Mouse (Mus musculus) midbrain, embryonic 16.5 days (tissue): ENCODE results near the gene Ssr2. TPM values are rescaled to one million over a fixed set of nuclear protein-coding genes. Genes with fewer than 3 reads are reported as not detected.

Experiments
- ATAC-seq: fragments of 200-750 bp; cut with Nextera tagmentation; 2 replicates; pipeline ENCODE4 v1.8.0; 2017; ENCODE audit warnings: moderate TSS enrichment
- H3K27ac ChIP-seq: fragments of 300-500 bp; sonication (generic); 2 replicates; pipeline ENCODE4 v1.5.1; 2014; ENCODE audit warnings: mild to moderate bottlenecking, low read length, mixed read lengths
- H3K27me3 ChIP-seq: fragments of 300-500 bp; sonication (generic); 2 replicates; pipeline ENCODE4 v1.6.1; 2014; ENCODE audit warnings: low read depth, low read length, mixed read lengths; ENCODE audit not compliant: control insufficient read depth, insufficient read depth
- H3K36me3 ChIP-seq: fragments of 300-500 bp; sonication (generic); 2 replicates; pipeline ENCODE4 v1.6.1; 2014; ENCODE audit warnings: mild to moderate bottlenecking, low read length, moderate library complexity, mixed read lengths; ENCODE audit not compliant: control insufficient read depth, insufficient read depth
- H3K4me1 ChIP-seq: fragments of 300-500 bp; sonication (generic); 2 replicates; pipeline ENCODE4 v1.6.1; 2014; ENCODE audit warnings: mild to moderate bottlenecking, low read length, mixed read lengths; ENCODE audit not compliant: control insufficient read depth, insufficient read depth
- H3K4me2 ChIP-seq: fragments of 300-500 bp; sonication (generic); 2 replicates; pipeline ENCODE4 v1.6.1; 2014; ENCODE audit warnings: mild to moderate bottlenecking, low read length, mixed read lengths
- H3K4me3 ChIP-seq: fragments of 300-500 bp; sonication (generic); 2 replicates; pipeline ENCODE4 v1.5.1; 2014; ENCODE audit warnings: low read depth, mild to moderate bottlenecking, low read length, moderate library complexity, mixed read lengths
- H3K9ac ChIP-seq: fragments of 300-500 bp; sonication (generic); 2 replicates; pipeline ENCODE4 v1.6.1; 2014; ENCODE audit warnings: low read depth, low read length, mixed read lengths
- H3K9me3 ChIP-seq: fragments of 300-500 bp; sonication (generic); replicated peaks from 2 replicates; pipeline ENCODE4 v1.6.1; 2014; ENCODE audit warnings: mild to moderate bottlenecking, low read length, mixed read lengths; ENCODE audit not compliant: control insufficient read depth, poor library complexity, severe bottlenecking
- WGBS: fragments of 180-500 bp; shearing (Covaris S2); extraction: QIAGEN DNeasy Blood & Tissue Kit; methylation state at CpG from one replicate; pipeline ENCODE4 v1.1.7; 2014; 5-methylcytosine and 5-hydroxymethylcytosine counted together
- polyA plus RNA-seq: library from polyadenylated mRNA; unstranded; fragments of >200 nt; fragmentation: Nextera tagmentation; extraction: Ambion mirVana; gene quantifications from 2 replicates; pipeline ENCODE4 v1.2.1, GENCODE M21; 2015

Gene Ssr2
- polyA plus RNA-seq, 1 experiment from 2014 or later, result 144 TPM

DNA sequence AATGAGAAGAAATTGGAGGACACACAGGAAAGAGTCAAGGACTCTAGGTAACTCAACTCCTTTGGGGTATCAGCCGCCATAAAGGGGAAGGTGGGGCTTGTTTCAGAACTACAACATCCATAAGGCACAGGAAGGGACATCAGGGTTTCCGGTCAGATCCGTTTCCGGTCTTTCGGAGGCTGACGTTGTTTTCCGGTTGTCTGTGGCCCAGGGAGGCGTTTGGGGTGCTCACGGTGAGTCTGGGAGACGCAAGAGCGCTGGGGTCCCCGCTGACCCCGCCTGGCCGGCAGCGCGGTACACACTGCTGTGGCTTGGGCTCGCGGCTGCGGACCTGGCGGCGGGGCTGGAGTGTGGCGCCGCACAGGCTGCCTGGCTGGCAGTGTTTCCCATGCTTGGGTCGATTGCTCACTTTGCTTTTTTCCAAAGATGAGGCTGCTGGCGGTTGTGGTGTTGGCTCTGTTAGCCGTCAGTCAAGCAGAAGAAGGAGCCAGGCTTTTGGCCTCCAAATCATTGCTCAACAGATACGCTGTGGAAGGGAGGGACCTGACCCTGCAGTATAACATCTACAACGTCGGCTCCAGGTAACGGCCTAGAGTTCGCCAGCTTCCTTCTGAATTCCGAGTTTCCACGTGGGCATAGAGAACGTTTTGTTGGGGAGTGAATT, 3.9 kb downstream of the Ssr2 start:
- WGBS, result under 1% methylated on average over 34 of the region's 34 CpGs
- Histone ChIP-seq H3K9me3 (no peaks in the 10 kb centered on the region), H3K27ac (peak overlapping the region; percentile 66), H3K36me3 (peaks cover 9% of the 10 kb centered on the region; the same call in 1 of the 2 replicates), H3K4me3 (peak overlapping the region; percentile 99), H3K9ac (peak overlapping the region; percentile 92), H3K27me3 (no peaks in the 10 kb centered on the region), H3K4me1 (peaks cover 12% of the 10 kb centered on the region), H3K4me2 (peak overlapping the region; percentile 94)
- ATAC-seq, result peak; percentile 93

DNA sequence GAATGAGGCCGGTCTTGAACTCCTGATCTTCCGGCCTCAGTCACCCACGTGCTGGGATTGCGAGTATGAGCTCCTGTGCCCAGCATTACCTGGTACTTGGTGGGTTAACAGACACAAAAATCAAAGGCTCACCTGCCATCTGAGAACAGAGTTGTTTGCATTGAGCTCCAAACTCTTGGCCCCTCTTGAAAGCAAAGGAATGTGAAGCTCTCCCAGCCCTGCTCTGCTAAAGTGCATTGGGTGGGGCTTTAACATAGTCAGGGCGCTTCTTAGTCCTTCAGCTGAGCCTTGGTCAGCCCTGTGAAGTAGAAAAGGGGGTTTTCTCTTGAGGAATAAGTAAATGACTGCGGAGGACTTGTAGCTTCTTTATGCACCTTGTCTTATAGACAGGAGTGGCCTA, 10.1 kb downstream of the Ssr2 start:
- H3K4me2 ChIP-seq, result no peak overlapping the region
- H3K36me3 ChIP-seq, result peaks cover 20% of the 10 kb centered on the region
- H3K27ac ChIP-seq, result no peak overlapping the region
- no peak overlapping the region for H3K9ac ChIP-seq
- no peak overlapping the region for H3K4me3 ChIP-seq
- no peak for ATAC-seq
- WGBS, result 97% methylated on average over 6 of the region's 6 CpGs
- no peaks in the 10 kb centered on the region for H3K9me3 ChIP-seq
- no peaks in the 10 kb centered on the region for H3K27me3 ChIP-seq
- peaks cover 4% of the 10 kb centered on the region for H3K4me1 ChIP-seq

GRCm38 (mm10) chr3:88586640-88587039, 11.0 kb downstream of the Ssr2 start:
- Histone ChIP-seq H3K4me1 (no peaks in the 10 kb centered on the region), H3K9me3 (no peaks in the 10 kb centered on the region), H3K4me2 (no peak overlapping the region), H3K36me3 (peaks cover 20% of the 10 kb centered on the region), H3K27ac (no peak overlapping the region), H3K9ac (no peak overlapping the region), H3K27me3 (no peaks in the 10 kb centered on the region), H3K4me3 (no peak overlapping the region)
- no peak for ATAC-seq
- 94% methylated on average over 5 of the region's 5 CpGs for WGBS

DNA sequence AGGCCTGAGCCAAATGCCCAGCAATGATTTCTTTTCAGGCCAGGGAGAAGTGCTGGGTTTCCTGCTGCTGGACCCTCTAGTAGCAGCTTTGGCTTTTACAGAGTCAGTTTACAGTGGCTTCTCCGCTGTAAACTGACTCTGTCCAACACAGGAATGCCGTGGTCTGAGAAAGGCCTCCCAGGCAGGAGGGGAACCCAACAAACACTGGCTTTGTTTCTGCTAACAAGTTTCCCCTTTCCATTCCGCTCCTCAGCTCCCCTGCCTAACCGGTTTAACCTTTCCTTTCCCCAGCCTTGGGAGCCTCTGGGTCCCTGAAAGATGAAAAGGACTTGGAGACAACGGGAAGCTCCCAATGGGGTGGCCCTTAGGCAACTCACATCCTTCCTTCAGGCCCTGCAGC, 14.6 kb downstream of the Ssr2 start:
- WGBS, result 26% methylated on average over 5 of the region's 5 CpGs
- no peaks in the 10 kb centered on the region for H3K4me1 ChIP-seq
- H3K27me3 ChIP-seq, result no peaks in the 10 kb centered on the region
- no peak overlapping the region for H3K4me2 ChIP-seq
- no peak overlapping the region for H3K27ac ChIP-seq
- no peak overlapping the region for H3K4me3 ChIP-seq
- H3K9me3 ChIP-seq, result no peaks in the 10 kb centered on the region
- ATAC-seq, result no peak
- H3K36me3 ChIP-seq, result peaks cover 12% of the 10 kb centered on the region
- H3K9ac ChIP-seq, result no peak overlapping the region

DNA sequence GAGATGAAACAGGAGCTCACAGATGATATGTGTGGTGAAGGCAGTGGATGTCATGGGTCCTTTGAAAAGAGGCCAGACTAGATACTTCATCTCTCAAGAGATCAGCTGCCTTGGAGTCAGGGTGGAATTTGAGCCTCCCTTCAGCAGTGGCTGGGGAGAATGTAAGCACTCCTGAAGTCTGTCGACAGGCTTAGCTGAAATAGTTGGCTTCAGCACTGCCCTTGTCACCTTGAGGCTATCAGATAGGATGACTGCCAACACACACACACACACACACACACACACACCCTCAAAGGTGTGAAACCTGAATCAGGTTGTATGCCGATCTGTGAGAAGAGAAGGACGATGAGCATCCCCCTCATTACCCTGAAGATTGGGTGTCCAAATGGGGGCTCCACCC, 15.4 kb downstream of the Ssr2 start:
- Histone ChIP-seq H3K4me1 (no peaks in the 10 kb centered on the region), H3K36me3 (peaks cover 12% of the 10 kb centered on the region), H3K27me3 (no peaks in the 10 kb centered on the region), H3K4me2 (no peak overlapping the region), H3K27ac (no peak overlapping the region), H3K9me3 (no peaks in the 10 kb centered on the region), H3K9ac (no peak overlapping the region), H3K4me3 (no peak overlapping the region)
- ATAC-seq, result no peak
- WGBS, result 55% methylated on average over 3 of the region's 3 CpGs

DNA sequence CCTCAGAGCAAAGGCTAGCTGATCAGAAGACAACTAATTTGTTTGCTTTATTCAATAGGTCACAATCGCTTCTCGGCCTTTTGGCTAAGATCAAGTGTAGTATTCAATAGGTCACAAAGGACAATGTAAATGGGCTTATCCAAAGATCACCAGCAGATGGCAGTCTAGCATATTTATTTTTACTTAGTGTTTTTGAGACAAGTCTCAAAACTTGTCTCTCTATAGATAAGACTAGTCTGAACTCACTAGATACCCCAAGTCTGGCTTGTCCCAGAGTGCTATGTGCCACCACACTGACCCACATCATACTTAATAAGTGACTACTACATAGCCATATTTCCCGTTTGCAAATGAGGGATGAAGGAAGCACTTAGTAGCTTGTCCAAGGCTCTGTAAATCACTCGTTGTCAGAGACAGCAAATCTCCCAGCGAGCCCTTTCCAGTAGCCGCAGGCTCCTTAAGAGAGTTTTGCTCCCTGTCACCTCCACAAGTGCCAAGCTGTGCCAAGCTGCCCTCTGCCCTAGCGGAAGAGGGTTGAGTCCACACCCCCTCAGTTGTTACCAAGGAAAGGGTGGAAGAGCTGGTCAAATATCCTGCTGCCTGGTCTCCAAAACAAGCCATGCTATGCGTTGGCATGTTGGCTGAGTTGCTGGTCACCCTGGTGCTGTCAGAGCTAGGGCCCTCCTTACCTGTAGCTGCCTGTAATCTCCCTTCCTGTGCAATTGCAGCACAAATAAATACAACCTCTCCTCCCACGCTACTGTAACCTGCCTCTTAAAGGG, 16.5 kb downstream of the Ssr2 start:
- H3K4me3 ChIP-seq, result no peak overlapping the region
- H3K9me3 ChIP-seq, result no peaks in the 10 kb centered on the region
- H3K27ac ChIP-seq, result no peak overlapping the region
- ATAC-seq, result no peak
- WGBS, result 32% methylated on average over 9 of the region's 9 CpGs
- H3K36me3 ChIP-seq, result peaks cover 7% of the 10 kb centered on the region
- no peaks in the 10 kb centered on the region for H3K27me3 ChIP-seq
- no peak overlapping the region for H3K9ac ChIP-seq
- no peaks in the 10 kb centered on the region for H3K4me1 ChIP-seq
- H3K4me2 ChIP-seq, result no peak overlapping the region

DNA sequence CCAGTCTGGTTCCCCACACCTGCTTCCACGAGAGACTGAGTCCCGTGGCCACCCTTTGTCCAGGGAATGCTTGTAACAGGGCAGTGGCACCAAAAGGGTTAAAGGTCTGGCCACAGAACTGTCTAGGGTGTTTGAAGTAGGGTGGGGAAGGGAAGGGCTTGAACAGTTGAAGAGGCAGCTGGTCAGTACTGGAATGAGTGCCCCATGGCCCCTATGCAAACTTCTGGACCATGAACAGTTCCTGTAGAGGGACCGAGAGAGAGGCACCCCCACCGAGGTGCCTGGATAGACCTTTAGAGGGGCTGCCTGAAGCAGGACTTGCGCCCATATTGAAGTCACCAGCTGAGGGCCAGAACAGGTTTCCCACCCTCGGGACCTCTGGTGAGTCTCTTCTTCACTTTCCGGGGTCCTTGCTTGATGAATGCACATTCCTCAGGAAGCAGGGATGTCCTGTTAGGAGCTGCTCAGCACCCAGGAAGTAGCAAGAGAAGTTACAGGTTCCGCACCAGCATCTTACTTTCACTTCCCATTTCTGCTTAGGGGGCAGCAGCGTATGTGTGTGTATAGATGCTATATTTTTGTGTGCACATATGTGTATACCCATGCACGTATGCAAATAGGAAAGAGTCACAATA, 17.4 kb downstream of the Ssr2 start:
- 77% methylated on average over 10 of the region's 10 CpGs for WGBS
- Histone ChIP-seq H3K9me3 (no peaks in the 10 kb centered on the region), H3K36me3 (no peaks in the 10 kb centered on the region; the same call in 1 of the 2 replicates), H3K4me1 (no peaks in the 10 kb centered on the region), H3K4me2 (no peak overlapping the region), H3K4me3 (no peak overlapping the region), H3K9ac (no peak overlapping the region), H3K27me3 (no peaks in the 10 kb centered on the region), H3K27ac (no peak overlapping the region)
- ATAC-seq, result no peak

GRCm38 (mm10) chr3:88593893-88594580, 18.4 kb downstream of the Ssr2 start:
- Histone ChIP-seq H3K27me3 (no peaks in the 10 kb centered on the region), H3K9ac (no peak overlapping the region), H3K4me1 (no peaks in the 10 kb centered on the region), H3K9me3 (no peaks in the 10 kb centered on the region), H3K27ac (no peak overlapping the region), H3K36me3 (no peaks in the 10 kb centered on the region), H3K4me3 (no peak overlapping the region), H3K4me2 (no peak overlapping the region)
- WGBS, result 69% methylated on average over 10 of the region's 10 CpGs
- ATAC-seq, result no peak
